Mouse (Mus musculus): ENCODE data around the gene Tbc1d13.
"Not testable (repeated sequence)": the region's sequence is repeated elsewhere in the genome, so short reads cannot be mapped to it uniquely, and the experiment has no call there.

Gene Tbc1d13

GRCm38 (mm10) chr2:30130156-30130555, 3.4 kb upstream of the Tbc1d13 start:
- no peak for DNase-seq (ENCODE audit: low read depth)

GRCm38 (mm10) chr2:30131240-30131639, 2.3 kb upstream of the Tbc1d13 start:
- peak; percentile 29 for DNase-seq (ENCODE audit: low read depth)

GRCm38 (mm10) chr2:30132801-30133612, 539 bp upstream of the Tbc1d13 start:
- DNase-seq (ENCODE audit: low read depth): peak; percentile 31

- DNase-seq (ENCODE audit: low read depth): no peak
Measured at GRCm38 (mm10) chr2:30134378-30134711, 799 bp downstream of the Tbc1d13 start.

- no peak for DNase-seq (ENCODE audit: low read depth)
Measured at GRCm38 (mm10) chr2:30134928-30135620, 1.5 kb downstream of the Tbc1d13 start.

GRCm38 (mm10) chr2:30136458-30136857, 2.9 kb downstream of the Tbc1d13 start:
- DNase-seq (ENCODE audit: low read depth): no peak

GRCm38 (mm10) chr2:30140021-30140420, 6.5 kb downstream of the Tbc1d13 start:
- not testable (repeated sequence) for DNase-seq (ENCODE audit: low read depth)

GRCm38 (mm10) chr2:30144436-30144835, 10.9 kb downstream of the Tbc1d13 start:
- DNase-seq (ENCODE audit: low read depth): no peak

- no peak for DNase-seq (ENCODE audit: low read depth)
Measured at GRCm38 (mm10) chr2:30147466-30147865, 13.9 kb downstream of the Tbc1d13 start.

- no peak for DNase-seq (ENCODE audit: low read depth)
Measured at GRCm38 (mm10) chr2:30151840-30152239, 18.3 kb downstream of the Tbc1d13 start.

- no peak for DNase-seq (ENCODE audit: low read depth)
Measured at GRCm38 (mm10) chr2:30152616-30153015, 19.1 kb downstream of the Tbc1d13 start.

- not testable (repeated sequence) for DNase-seq (ENCODE audit: low read depth)
Measured at GRCm38 (mm10) chr2:30159871-30160270, 26.3 kb downstream of the Tbc1d13 start.

GRCm38 (mm10) chr2:30161809-30162208, 28.3 kb downstream of the Tbc1d13 start:
- DNase-seq (ENCODE audit: low read depth): peak; percentile 84

- no peak for DNase-seq (ENCODE audit: low read depth)
Measured at GRCm38 (mm10) chr2:30164340-30164932, 30.9 kb downstream of the Tbc1d13 start.

- DNase-seq (ENCODE audit: low read depth): peak; percentile 48
Measured at GRCm38 (mm10) chr2:30166677-30167076, 33.1 kb downstream of the Tbc1d13 start.

GRCm38 (mm10) chr2:30171371-30171996, 37.9 kb downstream of the Tbc1d13 start, which contains the start of gene Endog:
Gene Endog, plus strand, starts transcription at chr2:30171493.
- peak; percentile 87 for DNase-seq (ENCODE audit: low read depth)

GRCm38 (mm10) chr2:30171997-30172382, 38.4 kb downstream of the Tbc1d13 start:
- no peak for DNase-seq (ENCODE audit: low read depth)

GRCm38 (mm10) chr2:30173541-30174240, 40.1 kb downstream of the Tbc1d13 start:
- no peak for DNase-seq (ENCODE audit: low read depth)

GRCm38 (mm10) chr2:30175897-30176296, 42.4 kb downstream of the Tbc1d13 start:
- DNase-seq (ENCODE audit: low read depth): peak; percentile 24

- DNase-seq (ENCODE audit: low read depth): no peak
Measured at GRCm38 (mm10) chr2:30176561-30176960, 43.0 kb downstream of the Tbc1d13 start.

GRCm38 (mm10) chr2:30177700-30178675, 44.4 kb downstream of the Tbc1d13 start, which contains the start of gene Spout1:
Gene Spout1, minus strand, starts transcription at chr2:30178459.
- peak; percentile 96 for DNase-seq (ENCODE audit: low read depth)

Data from naive thymus-derived CD4-positive, alpha-beta T cell, adult 2 months (primary cell).